Mouse (Mus musculus) liver, postnatal 0 days (tissue): ENCODE results near the gene Cbwd1.

Experiments used
- CTCF ChIP-seq: sonication (generic); IDR thresholded peaks from 2 replicates; pipeline ENCODE4 v1.5.1; 2016; ENCODE audit warnings: antibody characterized with exemption, low read depth
- EP300 ChIP-seq: IDR thresholded peaks from 2 replicates; pipeline ENCODE4 v1.6.1; 2016; ENCODE audit warnings: antibody characterized with exemption, low read depth, mild to moderate bottlenecking

GRCm38 (mm10) chr19:24945521-24946262, 15.7 kb downstream of the Cbwd1 start:
- no peak for TF ChIP-seq CTCF
- 0 out of 2 replicates have a peak, but pooled peaks have one; percentile 30 for TF ChIP-seq EP300
